Mouse (Mus musculus) forebrain, embryonic 13.5 days (tissue): Measurements from ENCODE around the gene Gm10643. TPM values are rescaled to one million over a fixed set of nuclear protein-coding genes. Genes with fewer than 3 reads are reported as not detected.

ENCODE experiments used
- ATAC-seq: fragments of 200-750 bp; cut with Nextera tagmentation; 2 replicates; pipeline ENCODE4 v1.8.0; 2017
- H3K27ac ChIP-seq: fragments of 300-500 bp; sonication (generic); 2 replicates; pipeline ENCODE4 v1.5.1; 2015; ENCODE audit warnings: inconsistent platforms, mild to moderate bottlenecking, moderate library complexity
- H3K27me3 ChIP-seq: fragments of 300-500 bp; sonication (generic); 2 replicates; pipeline ENCODE4 v1.6.1; 2015; ENCODE audit warnings: mild to moderate bottlenecking, inconsistent platforms
- H3K36me3 ChIP-seq: fragments of 300-500 bp; sonication (generic); 2 replicates; pipeline ENCODE4 v1.6.1; 2015; ENCODE audit warnings: mild to moderate bottlenecking, inconsistent platforms; ENCODE audit not compliant: poor library complexity, severe bottlenecking
- H3K4me1 ChIP-seq: fragments of 300-500 bp; sonication (generic); 2 replicates; pipeline ENCODE4 v1.6.1; 2015; ENCODE audit warnings: inconsistent platforms
- H3K4me2 ChIP-seq: fragments of 300-500 bp; sonication (generic); 2 replicates; pipeline ENCODE4 v1.6.1; 2015; ENCODE audit warnings: inconsistent platforms, mild to moderate bottlenecking, moderate library complexity
- H3K4me3 ChIP-seq: fragments of 300-500 bp; sonication (generic); 2 replicates; pipeline ENCODE4 v1.5.1; 2015; ENCODE audit warnings: mild to moderate bottlenecking, inconsistent platforms
- H3K9ac ChIP-seq: fragments of 300-500 bp; sonication (generic); 2 replicates; pipeline ENCODE4 v1.6.1; 2015; ENCODE audit warnings: mild to moderate bottlenecking, inconsistent platforms
- H3K9me3 ChIP-seq: fragments of 300-500 bp; sonication (generic); replicated peaks from 2 replicates; pipeline ENCODE4 v1.6.1; 2016; ENCODE audit warnings: inconsistent platforms
- WGBS: fragments of 180-500 bp; shearing (Covaris S2); methylation state at CpG from one replicate; pipeline ENCODE4 v1.1.7; 2015; 5-methylcytosine and 5-hydroxymethylcytosine counted together
- polyA plus RNA-seq: library from polyadenylated mRNA; unstranded; fragments of >200 nt; fragmentation: Nextera tagmentation; extraction: Ambion mirVana; gene quantifications from 2 replicates; pipeline ENCODE4 v1.2.1, GENCODE M21; 2015

Gm10643 gene
- 1.1 and 1.5 TPM in 2 replicates for polyA plus RNA-seq

DNA sequence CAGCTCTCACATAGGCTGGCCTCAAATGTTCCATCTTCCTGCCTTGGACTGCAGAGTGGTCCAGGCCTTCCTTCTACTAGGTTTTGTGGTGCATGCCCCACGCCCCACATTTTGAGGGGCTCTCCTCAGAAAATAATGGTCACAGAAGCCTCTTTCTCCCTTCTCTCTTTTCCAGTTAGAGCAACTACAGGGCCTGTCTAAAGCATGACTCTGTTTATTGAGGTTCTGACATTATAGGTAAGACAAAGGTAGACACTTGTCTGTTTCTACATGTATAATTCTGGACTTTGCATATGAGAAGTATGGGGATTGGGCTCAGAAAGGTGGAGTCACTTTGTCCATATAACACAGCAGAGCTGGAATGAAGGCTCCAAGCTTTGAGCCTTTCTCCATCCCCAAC, at the start of gene Gm10643:
Gene Gm10643 (minus strand): TSS at position 101 of the 400 bp plus-strand sequence.
- Histone ChIP-seq H3K4me1 (peaks cover 32% of the 10 kb centered on the region), H3K9ac (peak within 1 kb of the TSS; percentile 72), H3K27ac (peak within 1 kb of the TSS; percentile 75; the same call in 1 of the 2 replicates), H3K4me3 (peak within 1 kb of the TSS; percentile 88), H3K4me2 (peak within 1 kb of the TSS; percentile 72), H3K9me3 (no peaks in the 10 kb centered on the region), H3K36me3 (no peaks in the 10 kb centered on the region), H3K27me3 (no peaks in the 10 kb centered on the region)
- no peak for ATAC-seq
- 90% methylated on average over 1 of the region's 1 CpGs for WGBS

- peaks cover 23% of the 10 kb centered on the region for H3K4me1 ChIP-seq
- 0 out of 2 replicates have a peak, but pooled peaks cover 3% of the 10 kb centered on the region for H3K9me3 ChIP-seq
- no peak for ATAC-seq
- no peak overlapping the region for H3K4me2 ChIP-seq
- no peak overlapping the region for H3K27ac ChIP-seq
- H3K4me3 ChIP-seq: no peak overlapping the region
- H3K36me3 ChIP-seq: peaks cover 12% of the 10 kb centered on the region
- no peak overlapping the region for H3K9ac ChIP-seq
- 96% methylated on average over 5 of the region's 6 CpGs for WGBS
- no peaks in the 10 kb centered on the region for H3K27me3 ChIP-seq
Measured at GRCm38 (mm10) chr8:84106216-84107040, 41.5 kb upstream of the Gm10643 start.

DNA sequence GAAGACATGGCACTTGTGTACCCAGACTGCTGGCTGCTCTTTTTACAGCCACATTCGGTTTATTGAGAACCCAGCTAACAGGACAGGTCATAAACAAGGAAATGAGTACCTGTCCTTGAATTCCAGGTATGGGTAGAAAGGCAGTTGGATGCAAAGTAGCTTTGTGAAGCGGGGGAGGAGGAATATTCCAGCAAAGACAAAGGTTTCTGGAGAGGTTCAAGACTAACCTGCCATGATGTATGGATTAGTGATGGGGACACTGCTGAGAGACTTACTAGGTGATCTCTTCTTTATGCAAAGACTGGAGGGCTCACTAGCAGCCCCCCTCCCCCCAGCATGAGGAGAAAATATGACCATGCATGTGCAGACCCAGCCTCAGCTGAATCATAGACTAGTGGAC, 40.7 kb upstream of the Gm10643 start:
- WGBS: 90% methylated on average over 2 of the region's 2 CpGs
- peaks cover 25% of the 10 kb centered on the region for H3K4me1 ChIP-seq
- H3K36me3 ChIP-seq: peaks cover 19% of the 10 kb centered on the region
- 0 out of 2 replicates have a peak, but pooled peaks cover 3% of the 10 kb centered on the region for H3K9me3 ChIP-seq
- H3K9ac ChIP-seq: no peak overlapping the region
- H3K4me2 ChIP-seq: no peak overlapping the region
- no peak overlapping the region for H3K27ac ChIP-seq
- no peak overlapping the region for H3K4me3 ChIP-seq
- ATAC-seq: no peak
- no peaks in the 10 kb centered on the region for H3K27me3 ChIP-seq

DNA sequence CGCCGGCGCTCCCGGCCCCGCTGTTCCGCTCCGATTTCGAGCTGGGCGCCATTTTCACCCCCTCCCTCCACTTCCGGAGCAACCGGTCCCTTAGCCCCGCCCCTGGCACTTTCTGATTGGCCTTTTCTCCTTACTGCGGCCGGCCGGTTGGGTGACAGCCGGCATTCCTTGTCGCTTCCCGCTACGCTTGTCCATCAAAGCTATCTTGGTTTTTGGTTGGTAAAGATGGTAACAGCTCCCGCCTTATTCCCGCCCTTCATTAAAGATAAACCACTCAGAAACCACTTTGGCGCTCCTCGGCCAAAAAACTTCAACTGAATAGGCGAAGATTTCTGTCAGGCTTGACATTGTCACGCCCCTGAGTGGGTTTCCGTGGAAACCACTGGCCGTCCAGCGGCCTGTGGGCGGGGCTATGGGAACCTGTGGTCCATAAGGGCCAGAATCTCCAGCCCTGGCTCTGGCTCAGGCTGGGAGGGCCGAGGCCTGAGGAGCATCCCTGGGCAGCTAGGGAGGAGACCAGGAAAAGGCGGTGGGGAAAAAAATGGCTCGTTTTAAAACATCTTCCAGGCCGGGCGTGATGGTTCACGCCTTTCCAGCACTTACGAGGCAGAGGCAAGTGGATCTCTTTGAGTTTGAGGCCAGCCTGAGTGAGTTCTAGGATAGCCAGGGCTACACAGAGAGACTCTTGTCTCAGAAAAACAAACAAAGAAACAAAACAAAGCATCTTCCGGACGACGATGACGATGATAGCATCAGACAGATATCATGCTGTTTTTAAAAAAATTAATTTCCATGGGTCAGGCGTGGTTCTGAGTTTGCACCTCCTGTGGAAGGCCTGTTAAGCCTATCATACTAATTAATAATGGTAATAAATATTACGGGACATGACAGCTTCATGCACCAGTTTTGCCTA, 40.0 kb upstream of the Gm10643 start, which contains the start of gene Dcaf15:
Gene Dcaf15 (minus strand): TSS at position 72 of the 913 bp plus-strand sequence.
- 6% methylated on average over 42 of the region's 42 CpGs for WGBS
- peak; percentile 97 for ATAC-seq
- peaks cover 25% of the 10 kb centered on the region for H3K4me1 ChIP-seq
- H3K36me3 ChIP-seq: peaks cover 26% of the 10 kb centered on the region
- H3K27me3 ChIP-seq: no peaks in the 10 kb centered on the region
- peak within 1 kb of the TSS; percentile 80 for H3K9ac ChIP-seq
- H3K4me2 ChIP-seq: peak within 1 kb of the TSS; percentile 82
- 0 out of 2 replicates have a peak, but pooled peaks cover 3% of the 10 kb centered on the region for H3K9me3 ChIP-seq
- H3K27ac ChIP-seq: peak within 1 kb of the TSS; percentile 92
- H3K4me3 ChIP-seq: peak within 1 kb of the TSS; percentile 68

DNA sequence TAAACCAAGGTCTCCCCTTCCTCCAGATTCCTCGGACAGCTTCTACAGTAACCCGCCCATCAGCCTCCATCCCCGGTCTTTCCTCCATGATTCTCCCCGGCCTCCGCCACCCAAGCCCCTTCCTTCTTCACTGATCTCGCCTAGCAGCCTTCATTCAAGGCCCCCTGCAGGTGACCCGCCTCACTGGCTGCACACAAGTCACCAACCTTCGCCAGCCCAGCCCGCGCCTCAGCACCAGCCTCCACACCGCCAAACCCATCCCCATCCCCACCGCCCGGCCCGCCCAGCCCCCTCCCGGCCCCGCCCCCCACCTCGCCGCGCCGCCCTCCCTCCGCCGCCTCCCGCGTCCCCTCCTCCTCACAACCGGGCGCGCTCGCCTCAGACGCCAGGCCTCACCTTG, 39.3 kb upstream of the Gm10643 start:
- WGBS: under 1% methylated on average over 14 of the region's 29 CpGs
- Histone ChIP-seq H3K4me1 (peaks cover 25% of the 10 kb centered on the region), H3K36me3 (peaks cover 33% of the 10 kb centered on the region), H3K27me3 (no peaks in the 10 kb centered on the region), H3K4me2 (peak overlapping the region; percentile 82), H3K27ac (peak overlapping the region; percentile 92), H3K4me3 (peak overlapping the region; percentile 68), H3K9me3 (0 out of 2 replicates have a peak, but pooled peaks cover 3% of the 10 kb centered on the region), H3K9ac (peak overlapping the region; percentile 80)
- ATAC-seq: peak; percentile 77

DNA sequence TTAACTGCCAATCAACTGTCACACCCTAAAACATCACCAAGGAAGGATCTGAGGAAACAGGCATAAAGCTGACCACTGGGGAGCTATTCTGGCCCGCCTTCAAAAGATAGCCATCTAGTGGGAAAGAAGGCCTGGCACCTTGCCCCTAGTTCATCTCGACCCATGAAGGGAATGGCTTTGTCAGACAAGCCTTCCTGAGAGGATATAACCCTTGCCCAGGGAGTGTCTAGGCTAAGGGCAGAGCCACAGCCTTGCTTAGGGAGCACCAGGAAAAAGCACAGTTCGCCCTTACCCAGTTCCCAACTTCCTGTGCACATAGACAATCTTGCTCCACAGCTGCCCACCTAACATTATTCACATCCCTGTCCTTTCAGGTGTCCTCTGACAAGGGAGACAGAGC, 38.7 kb upstream of the Gm10643 start:
- 43% methylated on average over 3 of the region's 3 CpGs for WGBS
- Histone ChIP-seq H3K9ac (peak overlapping the region; percentile 80), H3K4me2 (peak overlapping the region; percentile 82), H3K9me3 (0 out of 2 replicates have a peak, but pooled peaks cover 3% of the 10 kb centered on the region), H3K4me1 (peaks cover 25% of the 10 kb centered on the region), H3K27ac (peak overlapping the region; percentile 92), H3K36me3 (peaks cover 39% of the 10 kb centered on the region), H3K27me3 (no peaks in the 10 kb centered on the region), H3K4me3 (peak overlapping the region; percentile 68)
- ATAC-seq: no peak

GRCm38 (mm10) chr8:84101476-84102270, 36.7 kb upstream of the Gm10643 start:
- H3K9ac ChIP-seq: 0 out of 2 replicates have a peak overlapping the region, but pooled peaks have one; percentile 16
- no peak overlapping the region for H3K4me2 ChIP-seq
- no peak overlapping the region for H3K27ac ChIP-seq
- 92% methylated on average over 25 of the region's 25 CpGs for WGBS
- peaks cover 25% of the 10 kb centered on the region for H3K4me1 ChIP-seq
- ATAC-seq: no peak
- H3K9me3 ChIP-seq: no peaks in the 10 kb centered on the region
- H3K27me3 ChIP-seq: no peaks in the 10 kb centered on the region
- no peak overlapping the region for H3K4me3 ChIP-seq
- peaks cover 59% of the 10 kb centered on the region for H3K36me3 ChIP-seq

- H3K27me3 ChIP-seq: no peaks in the 10 kb centered on the region
- 90% methylated on average over 7 of the region's 7 CpGs for WGBS
- ATAC-seq: no peak
- H3K9ac ChIP-seq: no peak overlapping the region
- no peak overlapping the region for H3K4me2 ChIP-seq
- peaks cover 18% of the 10 kb centered on the region for H3K4me1 ChIP-seq
- H3K9me3 ChIP-seq: no peaks in the 10 kb centered on the region
- no peak overlapping the region for H3K4me3 ChIP-seq
- no peak overlapping the region for H3K27ac ChIP-seq
- H3K36me3 ChIP-seq: peaks cover 91% of the 10 kb centered on the region
Measured at GRCm38 (mm10) chr8:84098376-84098775, 33.4 kb upstream of the Gm10643 start.

- no peak for ATAC-seq
- Histone ChIP-seq H3K27me3 (no peaks in the 10 kb centered on the region), H3K27ac (no peak overlapping the region), H3K4me3 (no peak overlapping the region), H3K4me1 (no peaks in the 10 kb centered on the region), H3K36me3 (peaks cover 99% of the 10 kb centered on the region), H3K4me2 (no peak overlapping the region), H3K9ac (no peak overlapping the region), H3K9me3 (no peaks in the 10 kb centered on the region)
- WGBS: 73% methylated on average over 8 of the region's 8 CpGs
Measured at GRCm38 (mm10) chr8:84096061-84096460, 31.1 kb upstream of the Gm10643 start.

GRCm38 (mm10) chr8:84090585-84090984, 25.6 kb upstream of the Gm10643 start:
- Histone ChIP-seq H3K36me3 (peaks cover 97% of the 10 kb centered on the region), H3K9ac (no peak overlapping the region), H3K9me3 (no peaks in the 10 kb centered on the region), H3K4me1 (no peaks in the 10 kb centered on the region), H3K4me3 (no peak overlapping the region), H3K27me3 (no peaks in the 10 kb centered on the region), H3K27ac (no peak overlapping the region), H3K4me2 (no peak overlapping the region)
- WGBS: 95% methylated on average over 8 of the region's 8 CpGs
- no peak for ATAC-seq

DNA sequence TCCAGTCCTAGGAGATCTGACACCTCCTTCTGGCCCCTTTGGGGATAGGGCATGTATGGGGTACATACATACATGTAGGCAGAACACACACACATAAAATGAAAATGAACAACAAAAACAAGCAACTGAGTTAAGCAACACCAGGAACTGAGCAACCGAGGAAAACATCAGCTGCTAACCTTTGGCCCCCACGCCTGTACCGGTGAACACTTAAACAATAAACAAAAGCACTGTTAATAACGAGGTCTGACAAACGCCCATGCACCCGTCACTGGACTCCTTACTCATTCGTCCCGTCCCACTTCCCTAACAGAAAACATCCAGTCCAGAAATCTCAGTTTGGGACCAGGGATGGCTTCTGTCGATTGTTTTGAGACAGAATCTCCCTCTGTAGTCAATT, 24.3 kb upstream of the Gm10643 start:
- no peak overlapping the region for H3K4me3 ChIP-seq
- H3K9me3 ChIP-seq: no peaks in the 10 kb centered on the region
- WGBS: 68% methylated on average over 9 of the region's 9 CpGs
- no peak overlapping the region for H3K27ac ChIP-seq
- H3K27me3 ChIP-seq: no peaks in the 10 kb centered on the region
- no peak for ATAC-seq
- H3K36me3 ChIP-seq: peaks cover 91% of the 10 kb centered on the region
- no peak overlapping the region for H3K4me2 ChIP-seq
- peaks cover 5% of the 10 kb centered on the region; the same call in 1 of the 2 replicates for H3K4me1 ChIP-seq
- H3K9ac ChIP-seq: no peak overlapping the region
